Mouse (Mus musculus): ENCODE measurements around the gene Tuba1c.

DNA sequence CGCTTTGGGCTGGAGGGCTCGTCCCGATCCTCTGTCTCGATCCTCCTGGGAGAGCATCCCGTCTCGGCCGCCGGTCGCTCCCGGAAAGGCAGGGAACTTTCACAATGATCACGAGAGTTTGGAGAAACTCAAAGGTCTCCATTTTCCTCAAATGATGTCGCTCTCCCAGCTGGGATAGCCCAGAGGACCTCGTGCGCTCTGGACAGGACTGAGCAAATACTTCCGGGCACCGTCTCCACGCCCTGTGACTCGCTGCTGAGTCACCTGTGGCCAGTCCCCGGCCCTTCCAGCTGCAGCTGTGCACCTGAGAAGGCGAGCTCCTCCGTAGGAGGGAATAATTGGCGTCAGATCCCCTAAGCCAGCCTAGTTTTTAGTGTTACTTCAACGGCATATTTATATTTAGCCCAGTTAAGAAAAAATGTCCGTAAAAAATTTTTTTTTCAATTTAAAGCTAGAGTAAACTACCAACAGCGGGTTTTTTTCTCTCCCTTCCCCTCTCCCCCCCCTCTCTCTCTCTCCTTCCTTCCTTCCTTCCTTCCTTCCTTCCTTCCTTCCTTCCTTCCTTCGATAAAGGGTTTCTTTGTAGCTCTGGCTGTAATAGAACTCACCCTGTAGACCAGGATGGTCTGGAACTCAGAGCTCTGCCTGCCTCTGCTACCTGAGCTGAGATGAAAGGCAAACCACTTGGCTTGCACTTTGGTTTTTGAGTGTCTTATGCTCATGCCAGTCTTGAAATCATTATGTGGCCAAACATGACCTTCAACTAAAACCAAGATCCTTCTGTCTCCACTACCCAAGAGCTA, 1.1 kb downstream of the Tuba1c start:
- TF ChIP-seq CTCF (conservative IDR thresholded peaks at IDR 0.05 in 1 of 2, IDR thresholded peaks at IDR 0.05 in 1 of 2; ENCODE audit: low read depth in 2 of 2, low read length in 2 of 2) (no peak), POLR2A (IDR thresholded peaks at IDR 0.05; ENCODE audit: low read depth, low read length) (no peak), CHD1 (IDR thresholded peaks at IDR 0.05; ENCODE audit: low read depth, low read length) (peak; percentile 84; the same call in 1 of the 2 replicates), POLR2AphosphoS2 (IDR thresholded peaks at IDR 0.05; ENCODE audit: low read depth, low read length) (no peak), TCF12 (IDR thresholded peaks at IDR 0.05; ENCODE audit: low read depth, low read length) (peak; percentile 75), MEF2A (IDR thresholded peaks at IDR 0.05; ENCODE audit: borderline replicate concordance, low read depth, low read length) (no peak), KAT2A (IDR thresholded peaks at IDR 0.05; ENCODE audit: insufficient replicate concordance, low read length) (no peak), MYC (IDR thresholded peaks at IDR 0.05; ENCODE audit: low read depth, low read length) (peak; percentile 87), USF2 (conservative IDR thresholded peaks at IDR 0.05; ENCODE audit: low read depth, low read length) (no peak), ZNF384 (IDR thresholded peaks at IDR 0.05; ENCODE audit: low read depth, low read length) (peak; percentile 35; the same call in 1 of the 2 replicates), PAX5 (IDR thresholded peaks at IDR 0.05; ENCODE audit: low read length) (no peak)

All from CH12.LX (cell line).